Mouse (Mus musculus) limb, embryonic 14.5 days (tissue): ENCODE data around the gene Ccdc69. TPM values are rescaled to one million over a fixed set of nuclear protein-coding genes. Genes with fewer than 3 reads are reported as not detected.

Source experiments
- ATAC-seq: fragments of 200-750 bp; cut with Nextera tagmentation; 2 replicates; pipeline ENCODE4 v1.8.0; 2017; ENCODE audit warnings: low read depth, moderate number of reproducible peaks, moderate TSS enrichment; ENCODE audit not compliant: low FRiP score
- DNase-seq: peaks from one replicate; pipeline ENCODE4 v3.0.0-alpha.2; 2015; ENCODE audit warnings: low spot score
- H3K27ac ChIP-seq: fragments of 300-500 bp; sonication (generic); replicated peaks from 2 replicates; pipeline ENCODE4 v1.5.1; 2014; ENCODE audit warnings: low read depth, mild to moderate bottlenecking, low read length, moderate library complexity, mixed read lengths
- H3K27me3 ChIP-seq: fragments of 300-500 bp; sonication (generic); 2 replicates; pipeline ENCODE4 v1.6.1; 2014; ENCODE audit warnings: low read length, mixed read lengths; ENCODE audit not compliant: control insufficient read depth, insufficient read depth
- H3K36me3 ChIP-seq: fragments of 300-500 bp; sonication (generic); 2 replicates; pipeline ENCODE4 v1.6.1; 2014; ENCODE audit warnings: mild to moderate bottlenecking, low read length, moderate library complexity, mixed read lengths; ENCODE audit not compliant: control insufficient read depth, insufficient read depth
- H3K4me1 ChIP-seq: fragments of 300-500 bp; sonication (generic); 2 replicates; pipeline ENCODE4 v1.6.1; 2014; ENCODE audit warnings: antibody characterized with exemption, low read length, mixed read lengths; ENCODE audit not compliant: control insufficient read depth, insufficient read depth
- H3K4me2 ChIP-seq: fragments of 300-500 bp; sonication (generic); replicated peaks from 2 replicates; pipeline ENCODE4 v1.6.1; 2014; ENCODE audit warnings: low read depth, mild to moderate bottlenecking, low read length, moderate library complexity; ENCODE audit not compliant: severe bottlenecking
- H3K4me3 ChIP-seq: fragments of 300-500 bp; sonication (generic); replicated peaks from 2 replicates; pipeline ENCODE4 v1.5.1; 2014; ENCODE audit warnings: low read length
- H3K9ac ChIP-seq: fragments of 300-500 bp; sonication (generic); 2 replicates; pipeline ENCODE4 v1.6.1; 2014; ENCODE audit warnings: mild to moderate bottlenecking, low read depth, low read length, moderate library complexity; ENCODE audit not compliant: severe bottlenecking
- H3K9me3 ChIP-seq: fragments of 300-500 bp; sonication (generic); 2 replicates; pipeline ENCODE4 v1.6.1; 2016; ENCODE audit warnings: low read length; ENCODE audit not compliant: control insufficient read depth
- POLR2A ChIP-seq: fragments of 200-500 bp; IDR thresholded peaks from 2 replicates; pipeline ENCODE4 v1.8.0; 2012; ENCODE audit warnings: inconsistent platforms, mild to moderate bottlenecking, moderate library complexity, borderline replicate concordance; ENCODE audit not compliant: insufficient read depth, insufficient read length; ENCODE audit errors: extremely low read depth
- WGBS: fragments of 180-500 bp; shearing (Covaris S2); extraction: QIAGEN DNeasy Blood & Tissue Kit; methylation state at CpG from one replicate; pipeline ENCODE4 v1.1.7; 2014; 5-methylcytosine and 5-hydroxymethylcytosine counted together
- polyA plus RNA-seq, 2 experiments: library from polyadenylated mRNA; depleted of rRNA in 1 of 2; stranded (reverse) in 1 of 2; unstranded in 1 of 2; fragments of >200 nt; fragmentation: Nextera tagmentation in 1 of 2; extraction: Ambion mirVana in 1 of 2; gene quantifications; 2 replicates each; pipeline versions ENCODE4 v1.2.1 to v1.2.3; 2012 to 2014

Ccdc69 gene
- polyA plus RNA-seq, 2 experiments: 1.1 to 1.6 TPM

DNA sequence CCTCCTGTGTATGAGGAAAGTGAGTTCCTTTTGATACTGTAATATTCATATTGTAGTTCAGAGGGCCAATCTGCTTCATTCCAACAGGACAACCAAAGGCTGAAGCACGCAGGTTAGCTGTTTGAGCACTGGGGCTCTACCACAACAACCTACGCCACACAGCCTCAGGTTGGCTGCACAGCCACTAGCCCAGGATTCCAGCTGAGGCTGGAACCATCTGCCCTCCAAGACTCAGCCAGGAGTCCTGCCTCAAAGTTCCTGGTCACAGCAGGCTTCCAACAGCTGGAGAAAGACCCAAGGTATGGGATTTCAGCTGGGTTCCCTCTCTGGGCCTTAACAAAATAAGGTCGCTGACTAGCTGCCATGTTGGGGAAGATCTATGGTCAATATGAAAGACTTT is 54.3 kb downstream of the Ccdc69 start:
- peaks cover 70% of the 10 kb centered on the region for H3K4me1 ChIP-seq
- WGBS: 37% methylated on average over 3 of the region's 3 CpGs
- H3K4me2 ChIP-seq: peak overlapping the region; percentile 44
- ATAC-seq: peak; percentile 36
- DNase-seq: no peak
- no peaks in the 10 kb centered on the region for H3K9me3 ChIP-seq
- TF ChIP-seq POLR2A: no peak
- H3K4me3 ChIP-seq: peak overlapping the region; percentile 11
- peaks cover 42% of the 10 kb centered on the region for H3K36me3 ChIP-seq
- H3K9ac ChIP-seq: peak overlapping the region; percentile 13; the same call in 1 of the 2 replicates
- no peaks in the 10 kb centered on the region for H3K27me3 ChIP-seq
- H3K27ac ChIP-seq: peak overlapping the region; percentile 98

DNA sequence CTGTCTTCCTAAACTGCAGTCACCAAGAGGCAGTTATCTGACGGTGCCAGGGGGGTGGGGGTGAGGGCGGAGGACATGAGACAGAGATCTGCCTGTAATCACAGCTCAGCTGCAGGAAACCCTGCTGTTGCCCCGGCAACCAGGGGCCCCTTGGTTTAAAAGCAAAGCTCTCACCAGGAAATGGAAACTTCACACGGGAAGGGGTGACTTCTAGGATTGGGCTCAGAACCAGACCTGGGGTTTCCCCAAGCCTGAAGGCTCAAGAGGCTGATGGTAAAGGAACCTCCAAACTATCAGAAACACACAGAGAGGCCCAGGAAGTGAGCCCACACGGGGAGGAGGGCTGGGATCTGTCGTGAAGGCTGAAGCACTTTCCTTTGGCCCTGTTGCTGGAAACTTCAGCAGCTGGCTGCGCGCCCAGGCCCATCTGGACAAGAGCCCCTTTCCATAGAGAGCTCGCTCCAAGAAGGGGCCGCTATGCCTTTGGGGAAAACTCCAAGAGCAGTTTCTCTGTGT is 54.8 kb downstream of the Ccdc69 start:
- Histone ChIP-seq H3K4me1 (peaks cover 66% of the 10 kb centered on the region), H3K27me3 (no peaks in the 10 kb centered on the region), H3K4me3 (peak overlapping the region; percentile 11), H3K36me3 (peaks cover 47% of the 10 kb centered on the region), H3K9ac (peak overlapping the region; percentile 26; the same call in 1 of the 2 replicates), H3K9me3 (no peaks in the 10 kb centered on the region), H3K4me2 (peak overlapping the region; percentile 44), H3K27ac (peak overlapping the region; percentile 98)
- DNase-seq (peak; percentile 93), ATAC-seq (peak; percentile 85)
- WGBS: 0% methylated on average over 10 of the region's 10 CpGs
- 0 out of 2 replicates have a peak, but pooled peaks have one; percentile 8 for TF ChIP-seq POLR2A

DNA sequence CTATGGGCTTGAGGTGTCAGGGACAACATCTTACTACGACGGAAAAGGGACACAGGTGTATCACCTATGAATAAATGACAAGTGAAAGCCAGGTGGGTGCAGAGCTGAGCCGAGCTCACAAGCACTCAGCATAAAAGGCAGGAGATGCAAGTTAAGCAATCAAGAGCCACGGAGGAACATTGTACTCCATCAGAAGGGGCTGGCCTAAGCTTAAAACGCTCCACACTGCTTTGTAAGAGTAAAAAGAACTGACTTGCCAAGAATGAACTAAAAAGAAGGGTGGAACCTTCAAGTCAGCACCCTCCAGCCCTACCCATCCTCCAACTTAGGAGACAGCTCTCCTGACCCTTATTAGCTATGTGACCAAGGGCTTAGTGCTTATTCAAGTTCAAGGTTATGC is 55.4 kb downstream of the Ccdc69 start:
- no peak for TF ChIP-seq POLR2A
- Histone ChIP-seq H3K4me1 (peaks cover 63% of the 10 kb centered on the region), H3K4me2 (peak overlapping the region; percentile 44), H3K27me3 (no peaks in the 10 kb centered on the region), H3K36me3 (peaks cover 50% of the 10 kb centered on the region), H3K27ac (peak overlapping the region; percentile 98), H3K9me3 (no peaks in the 10 kb centered on the region), H3K9ac (0 out of 2 replicates have a peak overlapping the region, but pooled peaks have one; percentile 26), H3K4me3 (no peak overlapping the region)
- ATAC-seq (no peak), DNase-seq (no peak)
- WGBS: 54% methylated on average over 5 of the region's 5 CpGs

DNA sequence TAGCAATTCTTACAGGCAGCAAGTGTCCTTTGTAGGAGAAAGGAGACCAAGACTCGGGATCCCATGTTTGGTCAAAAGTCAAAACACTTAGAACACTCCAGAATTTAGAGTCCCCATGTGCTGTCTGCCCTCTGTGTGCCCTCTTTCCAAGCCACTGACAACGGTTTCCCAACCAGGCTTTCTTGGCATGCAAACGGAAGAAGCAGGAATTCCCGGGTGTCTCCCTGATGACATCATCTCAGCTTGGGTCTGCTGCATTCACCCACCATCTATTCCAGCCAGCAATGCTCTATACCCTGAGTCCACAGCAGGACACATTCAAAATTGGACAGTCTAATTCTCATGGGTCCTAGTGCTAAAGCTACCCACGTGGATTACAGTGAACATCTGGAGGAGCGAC is 56.1 kb downstream of the Ccdc69 start:
- H3K27me3 ChIP-seq: no peaks in the 10 kb centered on the region
- H3K9ac ChIP-seq: 0 out of 2 replicates have a peak overlapping the region, but pooled peaks have one; percentile 12
- 51% methylated on average over 6 of the region's 6 CpGs for WGBS
- H3K4me1 ChIP-seq: peaks cover 58% of the 10 kb centered on the region
- peak overlapping the region; percentile 98 for H3K27ac ChIP-seq
- no peak overlapping the region for H3K4me3 ChIP-seq
- ATAC-seq (no peak), DNase-seq (no peak)
- no peaks in the 10 kb centered on the region for H3K9me3 ChIP-seq
- TF ChIP-seq POLR2A: no peak
- H3K36me3 ChIP-seq: peaks cover 50% of the 10 kb centered on the region
- H3K4me2 ChIP-seq: peak overlapping the region; percentile 44; the same call in 1 of the 2 replicates

DNA sequence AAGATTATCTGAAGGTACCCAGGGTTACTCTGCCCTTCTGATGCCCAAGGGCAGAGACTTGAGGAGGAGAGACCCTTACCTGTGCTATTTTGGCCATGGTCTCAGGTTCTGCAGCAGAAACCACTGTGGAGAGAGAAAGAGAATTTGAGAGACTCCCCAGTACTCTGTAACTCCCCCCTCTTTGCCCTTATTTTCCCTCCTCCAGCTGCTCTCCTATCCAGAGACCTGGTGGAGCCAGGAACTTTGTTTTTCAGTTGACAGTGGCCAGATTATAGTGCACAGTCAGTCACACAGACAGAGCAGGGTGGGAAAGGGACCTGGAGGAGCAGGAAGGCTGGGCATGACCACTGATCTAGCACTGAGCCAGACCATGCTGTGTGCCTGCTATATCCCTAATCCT is 56.5 kb downstream of the Ccdc69 start:
- TF ChIP-seq POLR2A: no peak
- Histone ChIP-seq H3K9ac (no peak overlapping the region), H3K36me3 (peaks cover 48% of the 10 kb centered on the region), H3K4me2 (no peak overlapping the region), H3K9me3 (no peaks in the 10 kb centered on the region), H3K27ac (peak overlapping the region; percentile 98), H3K4me1 (peaks cover 55% of the 10 kb centered on the region), H3K27me3 (no peaks in the 10 kb centered on the region), H3K4me3 (no peak overlapping the region)
- DNase-seq (no peak), ATAC-seq (no peak)
